Mouse (Mus musculus): Measurements from ENCODE around the gene Nt5e. TPM values are rescaled to one million over a fixed set of nuclear protein-coding genes. Genes with fewer than 3 reads are reported as not detected.
A peak's percentile ranks its signal among the peaks of the same experiment; 100 is the strongest.

Nt5e gene
- polyA plus RNA-seq, 2 experiments: 19.1 to 27.3 TPM

- no peak for TF ChIP-seq POLR2A (IDR thresholded peaks at IDR 0.05; ENCODE audit: borderline replicate concordance, extremely low read depth, insufficient read depth, insufficient read length)
- H3K36me3 ChIP-seq (ENCODE audit: control insufficient read depth, insufficient read depth, low read length): no peaks in the 10 kb centered on the region
- 95% methylated on average over 2 of the region's 2 CpGs for WGBS
- no peak overlapping the region for H3K27ac ChIP-seq (replicated peaks; ENCODE audit: low read depth, low read length)
- ATAC-seq (ENCODE audit: low FRiP score, low read depth) (no peak), DNase-seq (ENCODE audit: low spot score) (no peak)
- H3K27me3 ChIP-seq (ENCODE audit: control insufficient read depth, insufficient read depth, low read length): no peaks in the 10 kb centered on the region
- H3K9me3 ChIP-seq (ENCODE audit: control insufficient read depth, low read length): no peaks in the 10 kb centered on the region
- no peak overlapping the region for H3K9ac ChIP-seq (ENCODE audit: low read depth, low read length, severe bottlenecking)
- no peak overlapping the region for H3K4me3 ChIP-seq (replicated peaks; ENCODE audit: low read length)
- no peak overlapping the region for H3K4me2 ChIP-seq (replicated peaks; ENCODE audit: low read depth, low read length, severe bottlenecking)
- no peaks in the 10 kb centered on the region for H3K4me1 ChIP-seq (ENCODE audit: control insufficient read depth, insufficient read depth, low read length)
These were observed 17.4 kb downstream of the Nt5e start for GRCm38 (mm10) chr9:88344424-88344823.

GRCm38 (mm10) chr9:88346857-88347256 is 19.9 kb downstream of the Nt5e start:
- no peak for ATAC-seq (ENCODE audit: low FRiP score, low read depth)

DNA sequence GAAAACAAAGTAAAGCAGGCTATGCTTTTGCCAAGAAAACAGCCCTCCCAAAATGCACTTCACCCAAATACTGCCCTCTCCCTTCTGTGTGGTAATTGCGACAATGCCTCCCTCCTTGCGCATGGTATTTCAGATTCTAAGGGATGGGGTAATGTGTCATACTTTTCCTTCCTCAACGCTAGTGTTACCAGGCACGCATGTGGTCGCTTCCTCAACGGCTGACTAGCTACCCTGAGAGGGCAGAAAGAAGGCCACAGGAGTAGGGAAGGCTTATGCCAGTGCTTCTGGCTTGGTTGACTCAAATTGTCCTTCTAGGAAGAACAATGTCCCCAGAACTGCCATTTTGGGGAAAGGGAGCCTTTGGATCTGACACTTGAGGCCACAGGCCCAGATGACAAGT is 21.6 kb downstream of the Nt5e start:
- 91% methylated on average over 6 of the region's 6 CpGs for WGBS
- DNase-seq (ENCODE audit: low spot score): no peak
- no peak overlapping the region for H3K4me3 ChIP-seq (replicated peaks; ENCODE audit: low read length)
- no peaks in the 10 kb centered on the region for H3K9me3 ChIP-seq (ENCODE audit: control insufficient read depth, low read length)
- no peak overlapping the region for H3K9ac ChIP-seq (ENCODE audit: low read depth, low read length, severe bottlenecking)
- no peaks in the 10 kb centered on the region for H3K27me3 ChIP-seq (ENCODE audit: control insufficient read depth, insufficient read depth, low read length)
- no peaks in the 10 kb centered on the region for H3K36me3 ChIP-seq (ENCODE audit: control insufficient read depth, insufficient read depth, low read length)
- H3K27ac ChIP-seq (replicated peaks; ENCODE audit: low read depth, low read length): no peak overlapping the region
- no peak overlapping the region for H3K4me2 ChIP-seq (replicated peaks; ENCODE audit: low read depth, low read length, severe bottlenecking)
- no peak for TF ChIP-seq POLR2A (IDR thresholded peaks at IDR 0.05; ENCODE audit: borderline replicate concordance, extremely low read depth, insufficient read depth, insufficient read length)
- ATAC-seq (ENCODE audit: low FRiP score, low read depth): no peak
- H3K4me1 ChIP-seq (ENCODE audit: control insufficient read depth, insufficient read depth, low read length): peaks cover 11% of the 10 kb centered on the region; the same call in 1 of the 2 replicates

More at GRCm38 (mm10) chr9:88346857-88347256, 19.9 kb downstream of the Nt5e start:
- peaks cover 5% of the 10 kb centered on the region; the same call in 1 of the 2 replicates for H3K4me1 ChIP-seq (ENCODE audit: control insufficient read depth, insufficient read depth, low read length)
- DNase-seq (ENCODE audit: low spot score): no peak
- 67% methylated on average over 5 of the region's 5 CpGs for WGBS
- H3K27ac ChIP-seq (replicated peaks; ENCODE audit: low read depth, low read length): no peak overlapping the region
- no peaks in the 10 kb centered on the region for H3K27me3 ChIP-seq (ENCODE audit: control insufficient read depth, insufficient read depth, low read length)
- TF ChIP-seq POLR2A (IDR thresholded peaks at IDR 0.05; ENCODE audit: borderline replicate concordance, extremely low read depth, insufficient read depth, insufficient read length): no peak
- H3K4me2 ChIP-seq (replicated peaks; ENCODE audit: low read depth, low read length, severe bottlenecking): no peak overlapping the region
- no peaks in the 10 kb centered on the region for H3K9me3 ChIP-seq (ENCODE audit: control insufficient read depth, low read length)
- no peaks in the 10 kb centered on the region for H3K36me3 ChIP-seq (ENCODE audit: control insufficient read depth, insufficient read depth, low read length)
- H3K4me3 ChIP-seq (replicated peaks; ENCODE audit: low read length): no peak overlapping the region
- H3K9ac ChIP-seq (ENCODE audit: low read depth, low read length, severe bottlenecking): no peak overlapping the region

GRCm38 (mm10) chr9:88350317-88350716 is 23.3 kb downstream of the Nt5e start:
- Histone ChIP-seq H3K4me3 (replicated peaks; ENCODE audit: low read length) (no peak overlapping the region), H3K27me3 (ENCODE audit: control insufficient read depth, insufficient read depth, low read length) (no peaks in the 10 kb centered on the region), H3K27ac (replicated peaks; ENCODE audit: low read depth, low read length) (no peak overlapping the region), H3K9ac (ENCODE audit: low read depth, low read length, severe bottlenecking) (no peak overlapping the region), H3K4me2 (replicated peaks; ENCODE audit: low read depth, low read length, severe bottlenecking) (no peak overlapping the region), H3K9me3 (ENCODE audit: control insufficient read depth, low read length) (no peaks in the 10 kb centered on the region), H3K36me3 (ENCODE audit: control insufficient read depth, insufficient read depth, low read length) (no peaks in the 10 kb centered on the region), H3K4me1 (ENCODE audit: control insufficient read depth, insufficient read depth, low read length) (peaks cover 11% of the 10 kb centered on the region; the same call in 1 of the 2 replicates)
- WGBS: 76% methylated on average over 1 of the region's 1 CpGs
- TF ChIP-seq POLR2A (IDR thresholded peaks at IDR 0.05; ENCODE audit: borderline replicate concordance, extremely low read depth, insufficient read depth, insufficient read length): no peak
- DNase-seq (ENCODE audit: low spot score) (no peak), ATAC-seq (ENCODE audit: low FRiP score, low read depth) (no peak)

GRCm38 (mm10) chr9:88351163-88351562 is 24.2 kb downstream of the Nt5e start:
- Histone ChIP-seq H3K9me3 (ENCODE audit: control insufficient read depth, low read length) (no peaks in the 10 kb centered on the region), H3K4me3 (replicated peaks; ENCODE audit: low read length) (no peak overlapping the region), H3K27ac (replicated peaks; ENCODE audit: low read depth, low read length) (no peak overlapping the region), H3K9ac (ENCODE audit: low read depth, low read length, severe bottlenecking) (no peak overlapping the region), H3K4me1 (ENCODE audit: control insufficient read depth, insufficient read depth, low read length) (peaks cover 11% of the 10 kb centered on the region; the same call in 1 of the 2 replicates), H3K36me3 (ENCODE audit: control insufficient read depth, insufficient read depth, low read length) (no peaks in the 10 kb centered on the region), H3K4me2 (replicated peaks; ENCODE audit: low read depth, low read length, severe bottlenecking) (no peak overlapping the region), H3K27me3 (ENCODE audit: control insufficient read depth, insufficient read depth, low read length) (no peaks in the 10 kb centered on the region)
- no peak for TF ChIP-seq POLR2A (IDR thresholded peaks at IDR 0.05; ENCODE audit: borderline replicate concordance, extremely low read depth, insufficient read depth, insufficient read length)
- WGBS: 42% methylated on average over 3 of the region's 3 CpGs
- ATAC-seq (ENCODE audit: low FRiP score, low read depth) (no peak), DNase-seq (ENCODE audit: low spot score) (no peak)

DNA sequence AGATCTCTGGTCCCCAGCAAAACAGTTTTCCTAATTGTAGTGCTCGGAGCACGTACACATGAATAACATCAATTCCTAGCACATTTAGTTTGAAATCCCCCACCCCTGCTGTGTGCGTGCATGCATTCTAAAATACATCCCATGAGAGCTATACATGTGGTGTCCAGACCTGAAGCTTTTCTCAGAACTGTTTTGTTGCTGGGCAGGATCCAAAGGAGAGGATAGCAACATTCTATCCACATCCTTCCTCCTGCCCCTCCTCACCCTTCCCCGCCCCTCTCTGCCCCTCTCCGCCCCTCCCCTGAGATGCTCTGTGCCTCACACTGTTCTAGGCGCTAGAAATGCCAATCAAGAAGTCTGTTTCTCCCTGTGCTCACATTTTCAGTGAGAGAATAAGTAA is 25.7 kb downstream of the Nt5e start:
- H3K36me3 ChIP-seq (ENCODE audit: control insufficient read depth, insufficient read depth, low read length): no peaks in the 10 kb centered on the region
- H3K27ac ChIP-seq (replicated peaks; ENCODE audit: low read depth, low read length): no peak overlapping the region
- no peaks in the 10 kb centered on the region for H3K9me3 ChIP-seq (ENCODE audit: control insufficient read depth, low read length)
- TF ChIP-seq POLR2A (IDR thresholded peaks at IDR 0.05; ENCODE audit: borderline replicate concordance, extremely low read depth, insufficient read depth, insufficient read length): no peak
- 47% methylated on average over 6 of the region's 6 CpGs for WGBS
- DNase-seq (ENCODE audit: low spot score): peak; percentile 62
- H3K4me3 ChIP-seq (replicated peaks; ENCODE audit: low read length): no peak overlapping the region
- H3K4me1 ChIP-seq (ENCODE audit: control insufficient read depth, insufficient read depth, low read length): peaks cover 11% of the 10 kb centered on the region; the same call in 1 of the 2 replicates
- no peak overlapping the region for H3K9ac ChIP-seq (ENCODE audit: low read depth, low read length, severe bottlenecking)
- H3K27me3 ChIP-seq (ENCODE audit: control insufficient read depth, insufficient read depth, low read length): no peaks in the 10 kb centered on the region
- peak; percentile 69; the same call in 1 of the 2 replicates for ATAC-seq (ENCODE audit: low FRiP score, low read depth)
- no peak overlapping the region for H3K4me2 ChIP-seq (replicated peaks; ENCODE audit: low read depth, low read length, severe bottlenecking)
